Mouse (Mus musculus) heart, adult 2 months (tissue): Measurements from ENCODE around the gene Naa35.

ENCODE experiments used
- CTCF ChIP-seq: fragments of 200-600 bp; IDR thresholded peaks from 2 replicates; pipeline ENCODE4 v1.8.1; 2022; ENCODE audit warnings: antibody characterized with exemption, mild to moderate bottlenecking, moderate library complexity
- EP300 ChIP-seq: fragments of 200-500 bp; IDR thresholded peaks from 2 replicates; pipeline ENCODE4 v1.6.1; 2011; ENCODE audit warnings: low read depth, low read length, control low read depth; ENCODE audit not compliant: insufficient read depth
- POLR2A ChIP-seq: fragments of 200-500 bp; IDR thresholded peaks from 2 replicates; pipeline ENCODE4 v1.6.1; 2011; ENCODE audit warnings: mild to moderate bottlenecking, low read depth, low read length, control low read depth; ENCODE audit not compliant: insufficient read depth

DNA sequence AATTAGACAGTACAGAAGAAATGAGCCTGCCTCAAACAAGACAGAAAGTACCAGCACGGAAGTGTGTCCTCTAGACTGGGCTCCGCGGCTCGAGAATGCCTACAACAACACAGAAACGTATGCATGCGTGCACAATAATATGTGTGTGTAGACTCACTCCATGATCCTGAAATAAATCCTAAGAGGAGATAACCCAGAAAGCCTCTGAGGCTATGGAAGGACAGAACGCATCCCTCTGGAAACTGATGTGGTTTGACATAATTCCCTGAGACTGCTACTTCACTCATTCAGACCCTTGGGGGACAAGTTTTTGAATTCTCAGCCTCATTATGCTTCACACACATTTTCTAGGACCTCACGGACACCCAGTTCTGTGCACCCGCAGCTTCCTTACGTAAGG lies 42.6 kb upstream of the Naa35 start:
- TF ChIP-seq CTCF: no peak
- TF ChIP-seq POLR2A: no peak
- no peak for TF ChIP-seq EP300
